Mouse (Mus musculus) testis, adult 2 months (tissue): ENCODE measurements at regions not wholly inside any gene's neighbourhood (a gene's known extent, or its start where the extent isn't known, plus 50 kb on each side); places are given as distances from the start of the nearest gene placed in this dataset.

ENCODE experiments used
- CTCF ChIP-seq: fragments of 200-500 bp; IDR thresholded peaks from 2 replicates; pipeline ENCODE4 v1.5.1; 2012; ENCODE audit warnings: low read depth, mild to moderate bottlenecking, inconsistent platforms, low read length, moderate library complexity; ENCODE audit not compliant: control insufficient read depth, insufficient read depth, insufficient replicate concordance
- POLR2A ChIP-seq: fragments of 200-500 bp; IDR thresholded peaks from 2 replicates; pipeline ENCODE4 v1.6.1; 2012; ENCODE audit warnings: low read depth, mild to moderate bottlenecking, inconsistent platforms, low read length, moderate library complexity; ENCODE audit not compliant: control insufficient read depth

DNA sequence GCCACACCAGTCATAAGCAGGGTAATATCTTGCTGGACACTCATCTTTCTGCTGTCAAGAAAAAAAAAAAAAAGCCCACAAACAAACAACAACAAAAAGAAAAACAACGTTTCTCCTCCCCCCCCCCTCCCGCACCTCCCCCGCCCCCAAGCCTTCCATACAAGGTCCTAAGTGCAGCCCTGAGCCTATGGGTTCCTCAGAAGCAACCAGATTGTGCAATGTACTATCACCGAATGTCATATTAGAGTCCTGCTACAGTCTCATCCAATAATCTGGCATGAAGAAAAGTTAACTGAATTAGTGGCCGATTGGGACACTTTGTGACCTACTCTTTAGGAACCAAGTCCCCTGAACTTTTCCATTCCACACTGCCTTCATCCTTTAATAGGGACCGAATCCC, 161.5 kb downstream of the Gm10295 start:
- no peak for TF ChIP-seq CTCF
- no peak for TF ChIP-seq POLR2A
